Mouse (Mus musculus): ENCODE data around the gene Zmynd15.
A peak's percentile ranks its signal among the peaks of the same experiment; 100 is the strongest.

DNA sequence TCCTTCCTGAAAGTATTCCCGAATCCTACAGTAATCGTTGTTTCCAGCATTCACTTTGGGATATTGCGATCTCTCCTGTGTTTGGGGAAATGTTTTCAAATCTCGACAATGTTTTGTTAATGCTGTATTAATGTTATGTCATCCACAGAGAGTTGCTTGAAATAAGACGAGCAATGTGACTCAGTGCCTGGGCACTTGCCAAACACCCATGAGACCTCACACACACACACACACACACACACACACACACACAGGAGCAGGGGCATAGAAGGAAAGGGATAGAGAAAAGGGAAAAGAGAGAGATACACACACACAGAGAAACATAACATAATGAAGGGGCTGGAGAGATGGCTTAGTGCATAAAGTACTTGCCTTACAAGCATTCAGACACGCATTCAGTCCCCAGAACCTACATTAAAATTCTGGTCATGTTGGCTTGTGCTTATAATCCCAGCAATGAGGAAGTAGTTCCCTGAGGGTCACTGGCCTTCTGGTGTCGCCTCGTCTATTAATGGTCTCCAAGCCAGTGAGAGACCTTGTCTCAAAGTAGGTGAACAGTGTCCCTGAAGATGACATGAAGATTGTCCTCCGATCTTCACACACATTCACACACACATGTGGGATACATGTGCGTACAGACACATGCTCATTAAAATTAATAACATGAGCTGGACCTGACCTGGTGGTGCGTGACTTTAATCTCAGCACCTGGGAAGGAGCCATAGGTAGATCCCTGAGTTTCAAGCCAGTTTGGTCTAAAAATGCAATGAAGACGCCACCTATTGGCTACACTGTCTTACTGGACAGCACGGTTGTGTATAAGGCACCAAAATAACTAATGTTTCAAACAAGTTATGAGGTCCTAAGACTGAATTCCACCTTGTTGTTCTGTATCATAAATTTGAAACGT is 40.6 kb downstream of the Zmynd15 start:
- TF ChIP-seq CTCF (IDR thresholded peaks at IDR 0.05) (peak; percentile 76), POLR2A (IDR thresholded peaks at IDR 0.05; ENCODE audit: insufficient read depth, low read depth, low read length) (no peak), EP300 (IDR thresholded peaks at IDR 0.05; ENCODE audit: insufficient read depth, low read depth, low read length) (no peak)
